Mouse (Mus musculus) fat pad, adult 2 months (tissue): ENCODE data around the gene Tbp.

Experiments
- DNase-seq: peaks from one replicate; pipeline ENCODE4 v3.0.0-alpha.2; 2011; ENCODE audit warnings: low read depth, low spot score; ENCODE audit errors: extremely low read depth

Gene Tbp

DNA sequence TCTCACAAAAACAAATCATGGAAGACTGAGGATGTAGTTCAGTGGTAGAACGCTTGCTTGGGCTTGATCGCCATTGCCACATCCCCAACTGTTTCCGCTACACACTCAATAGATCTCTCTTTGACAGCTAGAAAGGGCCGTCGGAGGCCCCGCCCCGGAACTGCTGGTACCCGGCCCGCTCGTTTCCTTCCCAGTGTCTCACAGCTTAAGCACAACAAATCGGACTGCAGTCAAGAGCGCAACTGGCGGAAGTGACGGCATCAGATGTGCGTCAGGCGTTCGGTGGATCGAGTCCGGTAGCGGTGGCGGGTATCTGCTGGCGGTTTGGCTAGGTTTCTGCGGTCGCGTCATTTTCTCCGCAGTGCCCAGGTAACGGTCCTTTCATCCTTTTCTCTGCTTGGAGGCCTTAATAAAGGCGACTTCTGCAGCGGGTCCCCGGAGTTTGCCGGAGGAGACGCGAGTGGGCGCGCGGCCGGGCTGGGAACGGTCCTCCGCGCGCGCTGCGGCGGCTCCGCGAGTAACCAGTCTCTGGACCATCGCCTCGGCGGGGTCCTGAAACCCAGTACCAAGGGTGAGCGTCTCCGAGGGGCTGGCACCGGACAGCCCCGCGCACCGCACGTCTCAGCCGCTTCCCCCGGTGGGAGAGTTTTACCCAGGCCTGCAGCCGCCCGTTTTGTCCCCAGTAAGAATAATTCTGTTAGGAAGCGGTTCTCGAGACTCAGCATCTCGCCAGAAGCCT lies at the start of gene Tbp, which contains the start of gene Psmb1:
Gene Tbp, plus strand, starts transcription at position 233 of the 739 bp plus-strand sequence.
Gene Psmb1, minus strand, starts transcription at position 96 of the 739 bp plus-strand sequence.
- DNase-seq = peak; percentile 86

DNA sequence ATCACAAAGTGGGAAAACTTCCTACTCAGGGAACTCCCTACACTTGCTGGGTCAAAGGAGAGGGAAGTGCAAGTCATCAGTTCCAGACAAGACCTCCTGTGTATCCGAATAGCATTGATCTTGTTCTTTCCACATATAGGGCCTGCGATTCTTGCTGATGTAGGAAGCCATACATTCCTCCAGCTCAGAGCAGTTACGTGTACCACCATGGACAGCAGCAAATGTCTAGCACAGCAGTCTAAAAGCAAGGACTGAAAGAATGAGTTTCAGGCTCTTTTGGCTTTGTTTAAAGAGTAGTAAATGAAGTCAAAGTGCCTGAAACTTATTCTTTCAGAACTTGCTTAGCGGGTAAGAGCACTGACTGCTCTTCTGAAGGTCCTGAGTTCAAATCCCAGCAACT lies 44.5 kb upstream of the Tbp start:
- DNase-seq = no peak

DNA sequence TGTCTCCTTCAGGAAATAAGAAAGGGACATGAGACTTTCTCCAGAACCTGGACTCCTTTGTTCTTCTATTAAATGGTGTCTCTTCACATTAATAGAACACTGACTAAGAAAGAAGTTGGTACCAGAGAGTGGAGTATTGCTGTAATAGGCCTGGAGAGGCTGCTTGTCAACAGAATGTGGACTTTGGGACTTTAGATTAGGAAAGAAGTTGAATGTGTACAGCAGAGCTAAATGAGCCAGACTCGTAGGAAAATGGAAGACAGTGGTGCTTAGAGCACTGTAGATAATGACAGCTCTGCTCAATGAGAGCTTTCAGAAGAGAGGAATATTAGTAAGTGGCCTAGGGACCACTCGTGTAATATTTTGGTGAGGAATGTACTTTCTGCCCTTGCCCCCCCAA lies 43.1 kb upstream of the Tbp start:
- no peak for DNase-seq

DNA sequence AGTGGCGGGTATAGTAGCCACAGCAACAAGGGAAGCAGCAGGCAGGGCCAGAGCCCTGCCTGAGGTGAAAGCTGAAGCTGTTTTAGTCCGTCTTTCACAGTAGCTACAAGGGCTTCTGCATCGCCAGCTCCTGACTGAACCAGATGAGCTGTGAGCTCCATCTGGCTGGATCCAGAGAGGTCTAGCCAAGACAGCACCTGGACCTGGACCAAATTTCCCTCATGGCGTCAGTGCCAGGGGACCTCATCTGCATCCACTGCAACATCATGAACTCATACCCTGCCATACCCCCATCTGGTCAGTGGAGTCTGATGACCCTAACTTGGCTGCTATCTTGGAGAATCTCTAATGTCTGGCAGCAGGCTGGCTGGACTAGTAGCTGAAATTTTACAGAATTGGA lies 39.9 kb upstream of the Tbp start:
- no peak for DNase-seq

DNA sequence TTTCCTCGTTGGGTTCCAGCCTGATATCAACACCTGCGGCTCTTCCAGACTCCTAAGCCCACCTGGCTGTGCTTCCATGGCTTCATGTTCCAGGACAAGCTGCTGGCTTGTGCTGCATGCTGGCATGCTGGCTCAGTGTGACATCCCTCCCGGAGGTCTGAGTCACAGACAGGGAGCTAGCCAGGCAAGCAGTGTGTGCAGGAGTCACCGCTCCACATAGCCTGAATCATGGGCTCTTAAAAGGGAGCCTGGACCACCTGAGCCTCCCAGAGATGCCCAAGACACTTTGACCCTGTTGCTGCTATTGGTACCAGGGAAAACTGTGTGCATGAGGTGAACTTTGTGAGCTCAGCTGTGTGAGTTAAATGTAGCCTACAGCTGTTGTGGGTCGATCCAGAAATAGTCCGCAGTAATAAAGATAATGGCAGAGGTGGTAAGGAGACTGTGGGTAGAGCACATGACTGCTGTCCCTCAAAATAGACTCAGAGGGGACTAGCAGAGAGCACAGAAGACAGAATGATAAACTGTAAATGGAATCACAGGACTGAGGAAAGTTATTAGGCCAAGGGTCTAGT lies 37.7 kb upstream of the Tbp start:
- DNase-seq = no peak

DNA sequence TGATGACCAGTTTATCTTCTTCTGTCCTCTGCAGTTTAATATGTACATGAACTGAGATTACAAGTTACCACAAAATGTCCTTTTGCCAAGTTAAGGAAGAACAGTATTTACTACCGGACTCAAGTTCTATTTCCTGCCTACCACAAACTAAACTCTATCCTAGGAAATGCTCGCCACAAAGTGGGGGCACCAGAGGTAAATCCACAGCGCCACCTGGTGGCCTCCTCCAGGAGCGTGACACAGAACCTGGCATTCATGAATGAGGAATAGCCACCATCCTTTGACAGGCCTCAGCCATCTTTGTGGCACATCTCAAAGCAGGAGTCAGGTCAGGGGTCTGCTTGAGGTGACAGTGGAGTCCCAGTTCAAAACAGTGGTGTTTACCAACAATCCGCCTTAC lies 32.0 kb upstream of the Tbp start:
- DNase-seq = no peak

DNA sequence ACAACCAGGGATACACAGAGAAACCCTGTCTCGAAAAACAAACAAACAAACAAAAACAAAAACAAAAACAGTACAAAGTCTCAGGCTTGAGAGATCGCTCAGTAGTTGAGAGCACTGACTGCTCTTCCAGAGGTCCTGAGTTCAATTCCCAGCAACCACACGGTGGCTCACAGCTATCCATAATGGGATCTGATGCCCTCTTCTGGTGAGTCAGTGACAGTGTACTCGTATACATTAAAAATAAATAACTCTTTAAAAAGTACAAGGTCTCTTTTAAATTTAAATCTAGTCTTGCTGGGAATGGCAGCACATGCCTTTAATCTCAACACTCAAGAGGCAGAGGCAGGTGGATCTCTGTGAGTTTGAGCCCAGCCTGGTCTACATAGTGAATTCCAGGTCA lies 27.0 kb upstream of the Tbp start:
- DNase-seq = no peak

DNA sequence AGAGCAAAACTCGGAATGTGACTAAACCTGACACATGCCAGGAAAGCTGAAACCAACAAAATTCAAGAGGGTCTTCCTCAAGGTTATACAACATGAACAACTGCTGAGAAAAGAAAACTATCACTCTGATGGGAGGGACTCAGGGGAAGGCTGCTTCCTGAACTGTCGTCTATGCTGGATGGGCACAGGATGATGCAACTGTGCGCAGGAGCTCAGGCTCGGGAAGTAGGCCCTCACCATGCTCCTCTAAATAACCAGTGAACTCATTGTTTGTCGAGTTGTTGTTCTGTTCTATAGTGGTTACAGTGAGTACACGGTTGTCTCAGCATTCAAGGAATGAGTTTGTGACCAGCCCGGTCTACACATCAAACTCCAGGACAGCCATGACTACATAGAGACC lies 9.1 kb upstream of the Tbp start:
- no peak for DNase-seq

DNA sequence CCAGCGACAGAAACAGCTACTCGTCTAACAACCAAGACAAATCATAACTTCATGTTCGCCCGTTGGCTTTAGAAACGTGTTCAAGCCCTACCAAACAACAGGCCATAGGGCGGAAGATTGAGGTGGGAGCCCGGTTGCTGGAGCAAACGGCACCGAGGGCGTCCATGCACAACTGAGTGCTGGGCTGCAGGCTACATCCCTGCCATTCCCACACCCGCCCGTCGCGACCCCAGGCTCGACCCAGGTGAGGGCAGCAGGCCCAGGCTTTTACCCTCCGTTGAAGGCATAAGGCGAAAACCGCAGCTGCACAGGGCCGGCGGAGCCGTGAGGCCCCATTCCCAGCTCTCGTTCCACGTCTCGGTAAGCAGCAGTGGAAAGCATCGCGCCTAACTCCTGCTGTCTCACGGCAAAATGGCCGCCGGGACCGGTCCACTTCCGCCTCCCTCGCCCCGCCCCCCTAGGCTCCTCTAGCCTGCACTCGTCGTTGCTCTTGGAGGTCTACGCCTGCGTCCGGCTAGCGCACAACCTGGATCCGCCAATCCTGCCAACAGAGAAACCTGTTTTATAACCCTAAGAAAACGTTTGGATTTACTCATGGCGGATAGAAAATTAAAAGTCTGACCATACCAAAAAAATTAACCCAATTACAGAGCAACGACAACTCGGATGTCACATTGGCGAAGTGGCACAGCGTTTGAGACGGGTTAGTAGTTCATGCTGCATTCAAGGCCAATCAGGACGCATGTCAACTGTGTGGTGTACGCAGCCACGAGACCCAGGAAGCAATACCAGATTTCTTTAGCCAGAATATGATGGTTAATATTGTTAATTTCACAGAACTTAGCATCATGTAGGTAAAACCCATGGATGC lies 1.6 kb upstream of the Tbp start:
- DNase-seq = peak; percentile 47

DNA sequence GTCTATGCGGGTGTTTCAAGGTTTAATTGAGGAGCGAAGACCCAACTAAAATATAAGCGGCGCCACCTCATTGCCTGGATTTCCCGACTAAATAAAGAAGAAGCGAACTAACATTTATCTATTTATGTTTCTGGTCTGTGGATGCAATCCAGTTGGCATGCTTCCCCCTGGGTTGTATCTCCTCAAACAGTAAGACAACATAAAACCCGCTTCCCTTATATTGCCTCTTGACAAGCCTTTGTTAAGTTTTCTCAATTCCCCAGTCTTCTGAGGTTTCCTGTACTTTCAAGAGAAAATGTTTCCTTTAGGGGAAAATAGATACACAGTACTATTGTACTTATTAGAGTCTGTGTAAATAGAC lies 955 bp upstream of the Tbp start:
- DNase-seq = no peak

DNA sequence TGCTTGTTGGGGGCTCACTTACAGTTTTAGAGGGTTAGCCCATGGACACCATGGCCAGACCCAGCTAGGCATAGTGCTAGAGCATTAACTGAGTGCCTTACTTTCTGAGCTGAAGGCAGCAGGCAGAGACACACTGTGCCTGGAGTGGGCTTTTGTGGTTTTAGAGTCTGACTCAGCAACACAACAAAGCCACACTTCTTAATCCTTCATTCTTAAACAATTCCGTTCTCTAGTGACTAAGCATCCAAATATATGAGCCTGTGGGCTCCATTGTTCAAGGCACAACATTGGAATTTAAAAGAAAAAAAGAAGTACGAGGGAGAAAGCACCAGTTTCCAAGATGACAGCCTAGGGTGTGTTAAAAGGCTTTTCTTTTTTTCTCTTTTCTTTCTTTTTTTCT lies 11.0 kb downstream of the Tbp start:
- no peak for DNase-seq

DNA sequence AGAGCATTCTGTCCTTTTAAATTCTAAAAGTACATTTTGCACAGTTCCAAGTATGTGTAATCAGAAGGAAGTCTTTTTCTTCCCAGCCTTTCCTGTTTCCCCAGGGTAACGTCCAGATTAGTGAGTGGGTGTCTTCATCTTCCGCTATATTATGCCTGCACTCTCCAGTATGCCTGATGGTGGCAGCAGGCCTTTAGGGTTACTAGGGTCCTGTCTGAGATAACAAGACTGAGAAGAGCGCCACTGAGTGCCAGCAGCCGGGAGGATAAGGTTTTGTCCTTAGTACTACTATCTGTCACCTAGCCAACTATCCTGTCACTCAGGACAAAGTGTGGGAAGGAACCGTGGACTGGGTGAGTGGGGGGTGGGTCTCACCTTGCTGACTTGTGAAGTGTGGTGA lies 18.1 kb downstream of the Tbp start:
- DNase-seq = no peak

DNA sequence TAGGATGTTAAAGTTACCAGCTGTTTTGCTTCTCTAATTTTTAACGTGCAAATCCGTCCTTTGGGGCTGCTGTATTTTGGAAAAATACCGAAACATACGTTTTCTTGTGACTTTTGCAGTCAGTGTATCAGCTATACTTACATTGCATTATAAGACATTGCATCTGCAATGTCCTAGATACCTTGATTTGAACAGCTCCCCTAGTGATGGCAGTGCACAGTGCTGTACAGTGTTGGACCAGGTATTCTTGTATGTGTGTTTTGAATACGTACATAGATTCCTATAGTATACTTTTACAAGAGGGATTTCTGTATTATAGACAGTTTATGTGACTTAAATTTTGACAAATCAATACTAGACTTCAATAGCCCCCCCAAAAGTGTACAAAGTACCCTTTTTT lies 18.5 kb downstream of the Tbp start:
- DNase-seq = no peak

DNA sequence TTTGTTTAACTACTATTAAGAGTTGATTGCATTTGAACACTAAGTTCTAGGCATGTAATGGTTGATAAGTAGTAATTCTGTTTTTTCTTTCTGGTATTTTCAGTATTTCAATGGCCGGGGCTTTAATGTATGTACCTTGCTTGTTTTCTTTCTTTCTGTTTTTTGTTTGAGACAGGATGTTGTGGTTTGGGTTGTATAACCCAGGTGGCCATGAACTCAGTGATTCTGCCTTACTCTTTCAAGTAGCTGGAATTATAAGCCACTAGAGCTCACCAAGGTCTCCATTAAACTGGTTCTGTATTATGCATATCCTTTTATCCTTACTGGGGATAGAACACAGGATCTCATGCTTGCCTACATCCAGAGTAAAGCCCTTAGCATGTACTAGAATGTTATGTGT lies 19.1 kb downstream of the Tbp start:
- DNase-seq = no peak

DNA sequence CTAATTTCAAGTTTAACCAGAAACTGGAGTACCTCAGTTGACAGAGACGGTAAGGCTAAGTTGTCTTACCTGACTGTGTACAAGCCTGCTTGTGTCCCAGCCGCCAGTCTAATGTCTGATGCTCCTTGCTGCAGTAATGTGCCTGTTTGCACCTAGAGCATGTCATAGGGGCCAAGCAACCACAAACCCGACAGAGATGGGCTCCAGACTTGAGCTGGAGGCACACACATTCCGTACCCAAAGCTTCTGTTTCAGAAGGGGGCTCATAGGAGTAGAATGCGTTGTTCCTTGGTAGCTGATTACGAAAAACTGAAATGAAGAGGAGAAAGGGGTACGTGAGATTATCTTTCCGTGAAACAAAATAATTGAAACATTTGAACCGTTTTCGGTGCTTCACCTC lies 26.6 kb downstream of the Tbp start:
- DNase-seq = no peak

DNA sequence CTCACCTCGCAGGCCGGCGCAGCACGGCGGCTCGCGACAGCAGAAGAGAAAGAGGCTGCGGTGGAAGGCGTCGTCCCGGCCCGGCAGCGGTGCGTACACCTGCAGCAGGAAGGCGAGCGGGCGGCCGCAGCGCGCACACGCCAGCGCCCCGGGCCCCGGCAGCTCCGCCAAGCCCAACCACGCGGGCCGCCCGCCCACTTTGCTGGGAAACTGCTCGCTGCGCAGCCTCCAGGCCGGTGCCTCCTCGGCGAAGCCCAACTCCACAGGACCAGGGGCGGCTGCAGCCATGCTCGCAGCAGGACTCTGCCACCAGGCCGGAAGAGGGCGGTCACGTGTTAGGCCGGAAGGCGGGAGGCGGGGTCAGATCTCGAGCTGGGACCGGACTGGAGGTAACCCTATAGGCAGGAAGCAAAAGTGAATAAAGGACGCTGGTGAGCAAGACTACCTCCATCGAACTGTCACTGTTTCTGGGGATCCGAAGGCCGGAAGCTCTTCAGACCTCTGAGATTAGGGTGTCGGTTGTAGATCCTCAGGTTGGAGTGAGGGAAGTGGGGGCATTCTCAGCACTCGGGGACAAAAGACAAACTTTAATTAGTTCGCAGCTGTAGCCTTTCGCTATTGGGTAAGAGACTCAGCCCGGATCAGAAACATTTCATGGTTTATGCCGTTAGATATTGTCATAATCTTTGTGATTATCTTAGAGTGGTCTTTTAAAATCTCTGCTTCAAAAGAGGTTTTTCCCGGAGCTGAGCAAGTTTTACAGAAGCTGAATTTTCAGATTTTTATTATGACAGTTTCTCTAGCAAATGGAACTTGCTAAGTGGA lies 27.5 kb downstream of the Tbp start, which contains the start of gene Pdcd2:
Gene Pdcd2, minus strand, starts transcription at position 316 of the 825 bp plus-strand sequence.
- DNase-seq = peak; percentile 50

DNA sequence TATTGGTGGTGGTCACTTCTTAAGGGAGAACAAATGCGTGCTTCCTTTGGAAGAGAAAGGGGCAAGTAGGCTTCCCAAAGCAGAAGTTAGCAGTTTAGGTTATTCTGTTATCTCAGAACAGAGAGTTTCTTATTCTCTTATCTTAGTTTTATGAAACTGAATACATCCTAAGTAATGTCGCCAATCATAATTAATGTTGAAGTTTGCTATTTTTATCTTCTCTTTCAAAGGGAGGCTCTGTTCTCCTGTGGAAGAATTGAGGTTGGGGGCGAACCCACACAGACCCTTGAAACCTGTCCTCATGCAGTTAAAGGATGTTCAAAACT lies 28.1 kb downstream of the Tbp start:
- no peak for DNase-seq

DNA sequence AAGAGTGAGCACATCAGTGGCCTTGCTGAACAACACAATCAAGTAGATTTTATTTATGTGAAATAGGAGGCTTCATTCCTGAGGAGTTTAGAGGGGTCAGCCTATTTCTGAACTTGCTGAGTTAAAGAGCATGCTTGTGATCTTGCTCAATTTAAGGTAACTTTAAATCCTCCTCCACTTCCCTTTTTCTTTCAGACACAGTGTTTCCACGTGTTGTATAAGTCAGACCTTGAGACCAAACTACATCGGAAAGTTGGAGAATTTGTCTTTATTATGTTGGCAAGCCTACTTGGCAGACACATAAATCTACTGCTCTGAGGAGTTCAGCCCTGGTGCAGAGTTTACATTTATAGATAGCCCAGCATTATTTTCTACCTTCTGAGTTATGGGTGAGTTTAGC lies 29.2 kb downstream of the Tbp start:
- no peak for DNase-seq

DNA sequence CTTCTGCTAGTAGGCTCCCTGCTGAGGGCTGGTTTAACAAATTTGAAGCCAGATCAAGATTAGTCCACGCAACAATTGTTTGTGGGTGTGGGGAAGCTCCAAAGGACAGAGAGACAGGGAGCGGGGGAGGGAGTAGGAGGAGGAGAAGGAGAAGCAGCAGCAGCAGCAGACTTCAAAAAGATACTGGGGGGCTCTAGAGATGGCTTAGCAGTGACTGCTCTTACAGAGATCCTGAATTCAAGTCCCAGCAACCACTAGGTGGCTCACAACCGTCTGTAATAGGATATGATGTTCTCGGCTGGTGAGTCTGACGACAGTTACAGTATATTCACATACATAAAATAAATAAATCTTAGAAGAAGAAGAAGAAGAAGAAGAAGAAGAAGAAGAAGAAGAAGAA lies 30.5 kb downstream of the Tbp start:
- DNase-seq = no peak

DNA sequence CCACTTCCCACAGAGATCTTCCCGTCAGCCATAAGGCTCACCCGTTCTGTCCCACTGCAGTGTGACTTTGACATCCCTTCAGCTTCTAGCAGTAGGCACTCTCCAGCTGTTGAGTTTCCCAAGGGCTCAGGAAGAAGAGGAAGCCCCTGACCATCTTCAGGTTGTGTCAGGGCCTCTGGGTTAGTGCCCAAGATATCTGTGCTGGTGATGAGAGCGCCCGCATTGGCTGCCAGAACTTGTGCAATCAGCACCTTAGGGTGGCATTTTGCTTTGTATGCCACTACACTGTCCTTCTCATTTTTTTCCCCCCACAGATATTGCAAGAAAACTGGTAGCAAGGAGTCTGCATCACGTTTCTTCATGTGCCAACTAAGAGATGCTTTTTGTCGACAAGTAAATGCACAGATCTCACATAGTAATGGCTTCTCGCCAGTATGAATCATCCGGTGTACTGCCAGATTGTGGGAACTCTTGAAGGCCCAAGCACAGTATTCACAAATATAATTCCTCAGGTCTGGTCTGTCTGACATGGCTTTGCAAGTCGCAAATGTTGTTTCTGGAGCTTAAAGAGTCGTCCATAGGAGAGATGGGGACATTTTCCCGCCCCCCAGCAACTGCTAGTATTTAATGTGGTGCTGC lies 35.6 kb downstream of the Tbp start:
- no peak for DNase-seq

DNA sequence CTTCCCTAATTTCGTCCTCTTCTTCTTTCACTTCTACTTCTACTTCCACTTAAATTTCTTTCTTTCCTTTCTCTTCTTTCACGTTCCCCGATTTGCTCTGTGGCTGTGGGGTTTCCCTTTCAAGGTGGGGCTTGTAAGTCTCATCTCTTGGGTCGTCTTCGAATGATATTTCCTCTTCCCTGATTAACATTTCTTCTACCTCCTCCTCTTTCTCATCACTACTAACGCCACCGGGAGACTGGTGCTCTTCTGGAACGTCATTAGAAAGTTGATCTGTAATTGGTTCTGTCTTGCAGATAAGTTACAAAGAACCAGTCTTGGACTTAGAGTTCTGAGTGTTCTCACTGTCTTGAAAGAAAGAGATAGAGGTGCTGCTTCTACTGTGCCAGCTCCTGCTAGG lies 36.3 kb downstream of the Tbp start:
- DNase-seq = no peak
